Mouse (Mus musculus): ENCODE data around the gene Med27. TPM values are rescaled to one million over a fixed set of nuclear protein-coding genes. Genes with fewer than 3 reads are reported as not detected.

Gene Med27
- polyA plus RNA-seq, 1 experiment, result 21.4 TPM

GRCm38 (mm10) chr2:29400812-29401211 is 54.2 kb downstream of the Med27 start:
- no peaks in the 10 kb centered on the region for H3K27me3 ChIP-seq (ENCODE audit: control insufficient read depth, insufficient read depth, low read length, poor library complexity, severe bottlenecking)
- no peak for TF ChIP-seq CTCF (IDR thresholded peaks at IDR 0.05; ENCODE audit: low read depth, low read length)
- no peak for TF ChIP-seq EP300 (IDR thresholded peaks at IDR 0.05; ENCODE audit: insufficient read depth, low read depth, low read length)
- TF ChIP-seq POLR2A (IDR thresholded peaks at IDR 0.05; ENCODE audit: insufficient read depth, low read length), result no peak
- no peaks in the 10 kb centered on the region for H3K4me1 ChIP-seq (ENCODE audit: control insufficient read depth, insufficient read depth, low read length)
- H3K9ac ChIP-seq (ENCODE audit: low read depth, poor library complexity, severe bottlenecking), result no peak overlapping the region
- no peaks in the 10 kb centered on the region for H3K36me3 ChIP-seq (ENCODE audit: control insufficient read depth, insufficient read depth, low read length, poor library complexity, severe bottlenecking)
- H3K4me3 ChIP-seq (ENCODE audit: low read depth, low read length), result no peak overlapping the region
- H3K9me3 ChIP-seq (replicated peaks; ENCODE audit: control insufficient read depth, insufficient read depth, low read length, poor library complexity, severe bottlenecking), result no peaks in the 10 kb centered on the region
- no peak overlapping the region for H3K27ac ChIP-seq (ENCODE audit: insufficient read depth, low read length)

GRCm38 (mm10) chr2:29401868-29402267 is 55.2 kb downstream of the Med27 start:
- Histone ChIP-seq H3K4me1 (ENCODE audit: control insufficient read depth, insufficient read depth, low read length) (no peaks in the 10 kb centered on the region), H3K4me3 (ENCODE audit: low read depth, low read length) (no peak overlapping the region), H3K36me3 (ENCODE audit: control insufficient read depth, insufficient read depth, low read length, poor library complexity, severe bottlenecking) (no peaks in the 10 kb centered on the region), H3K9me3 (replicated peaks; ENCODE audit: control insufficient read depth, insufficient read depth, low read length, poor library complexity, severe bottlenecking) (no peaks in the 10 kb centered on the region), H3K9ac (ENCODE audit: low read depth, poor library complexity, severe bottlenecking) (no peak overlapping the region), H3K27me3 (ENCODE audit: control insufficient read depth, insufficient read depth, low read length, poor library complexity, severe bottlenecking) (no peaks in the 10 kb centered on the region), H3K27ac (ENCODE audit: insufficient read depth, low read length) (no peak overlapping the region)
- TF ChIP-seq CTCF (IDR thresholded peaks at IDR 0.05; ENCODE audit: low read depth, low read length) (no peak), EP300 (IDR thresholded peaks at IDR 0.05; ENCODE audit: insufficient read depth, low read depth, low read length) (no peak), POLR2A (IDR thresholded peaks at IDR 0.05; ENCODE audit: insufficient read depth, low read length) (no peak)

GRCm38 (mm10) chr2:29402550-29403076 is 56.0 kb downstream of the Med27 start:
- Histone ChIP-seq H3K36me3 (ENCODE audit: control insufficient read depth, insufficient read depth, low read length, poor library complexity, severe bottlenecking) (no peaks in the 10 kb centered on the region), H3K9ac (ENCODE audit: low read depth, poor library complexity, severe bottlenecking) (no peak overlapping the region), H3K4me3 (ENCODE audit: low read depth, low read length) (no peak overlapping the region), H3K27me3 (ENCODE audit: control insufficient read depth, insufficient read depth, low read length, poor library complexity, severe bottlenecking) (no peaks in the 10 kb centered on the region), H3K9me3 (replicated peaks; ENCODE audit: control insufficient read depth, insufficient read depth, low read length, poor library complexity, severe bottlenecking) (no peaks in the 10 kb centered on the region), H3K27ac (ENCODE audit: insufficient read depth, low read length) (no peak overlapping the region), H3K4me1 (ENCODE audit: control insufficient read depth, insufficient read depth, low read length) (no peaks in the 10 kb centered on the region)
- TF ChIP-seq EP300 (IDR thresholded peaks at IDR 0.05; ENCODE audit: insufficient read depth, low read depth, low read length), result no peak
- TF ChIP-seq CTCF (IDR thresholded peaks at IDR 0.05; ENCODE audit: low read depth, low read length), result no peak
- TF ChIP-seq POLR2A (IDR thresholded peaks at IDR 0.05; ENCODE audit: insufficient read depth, low read length), result no peak

- Histone ChIP-seq H3K36me3 (ENCODE audit: control insufficient read depth, insufficient read depth, low read length, poor library complexity, severe bottlenecking) (no peaks in the 10 kb centered on the region), H3K27ac (ENCODE audit: insufficient read depth, low read length) (no peak overlapping the region), H3K27me3 (ENCODE audit: control insufficient read depth, insufficient read depth, low read length, poor library complexity, severe bottlenecking) (no peaks in the 10 kb centered on the region), H3K4me1 (ENCODE audit: control insufficient read depth, insufficient read depth, low read length) (no peaks in the 10 kb centered on the region), H3K9ac (ENCODE audit: low read depth, poor library complexity, severe bottlenecking) (no peak overlapping the region), H3K9me3 (replicated peaks; ENCODE audit: control insufficient read depth, insufficient read depth, low read length, poor library complexity, severe bottlenecking) (no peaks in the 10 kb centered on the region), H3K4me3 (ENCODE audit: low read depth, low read length) (no peak overlapping the region)
- TF ChIP-seq POLR2A (IDR thresholded peaks at IDR 0.05; ENCODE audit: insufficient read depth, low read length) (no peak), CTCF (IDR thresholded peaks at IDR 0.05; ENCODE audit: low read depth, low read length) (peak; percentile 71), EP300 (IDR thresholded peaks at IDR 0.05; ENCODE audit: insufficient read depth, low read depth, low read length) (no peak)
Observed at GRCm38 (mm10) chr2:29403799-29404530, 57.3 kb downstream of the Med27 start.

GRCm38 (mm10) chr2:29404931-29405330 is 58.3 kb downstream of the Med27 start:
- H3K4me3 ChIP-seq (ENCODE audit: low read depth, low read length), result no peak overlapping the region

GRCm38 (mm10) chr2:29405848-29406247 is 59.2 kb downstream of the Med27 start:
- no peaks in the 10 kb centered on the region for H3K9me3 ChIP-seq (replicated peaks; ENCODE audit: control insufficient read depth, insufficient read depth, low read length, poor library complexity, severe bottlenecking)
- no peaks in the 10 kb centered on the region for H3K27me3 ChIP-seq (ENCODE audit: control insufficient read depth, insufficient read depth, low read length, poor library complexity, severe bottlenecking)
- no peaks in the 10 kb centered on the region for H3K36me3 ChIP-seq (ENCODE audit: control insufficient read depth, insufficient read depth, low read length, poor library complexity, severe bottlenecking)
- no peak overlapping the region for H3K27ac ChIP-seq (ENCODE audit: insufficient read depth, low read length)
- no peak overlapping the region for H3K4me3 ChIP-seq (ENCODE audit: low read depth, low read length)
- no peaks in the 10 kb centered on the region for H3K4me1 ChIP-seq (ENCODE audit: control insufficient read depth, insufficient read depth, low read length)
- TF ChIP-seq EP300 (IDR thresholded peaks at IDR 0.05; ENCODE audit: insufficient read depth, low read depth, low read length) (no peak), CTCF (IDR thresholded peaks at IDR 0.05; ENCODE audit: low read depth, low read length) (no peak), POLR2A (IDR thresholded peaks at IDR 0.05; ENCODE audit: insufficient read depth, low read length) (no peak)
- H3K9ac ChIP-seq (ENCODE audit: low read depth, poor library complexity, severe bottlenecking), result no peak overlapping the region

More at GRCm38 (mm10) chr2:29404931-29405330, 58.3 kb downstream of the Med27 start:
- Histone ChIP-seq H3K9me3 (replicated peaks; ENCODE audit: control insufficient read depth, insufficient read depth, low read length, poor library complexity, severe bottlenecking) (no peaks in the 10 kb centered on the region), H3K27ac (ENCODE audit: insufficient read depth, low read length) (no peak overlapping the region), H3K27me3 (ENCODE audit: control insufficient read depth, insufficient read depth, low read length, poor library complexity, severe bottlenecking) (no peaks in the 10 kb centered on the region), H3K9ac (ENCODE audit: low read depth, poor library complexity, severe bottlenecking) (no peak overlapping the region), H3K36me3 (ENCODE audit: control insufficient read depth, insufficient read depth, low read length, poor library complexity, severe bottlenecking) (no peaks in the 10 kb centered on the region), H3K4me1 (ENCODE audit: control insufficient read depth, insufficient read depth, low read length) (no peaks in the 10 kb centered on the region)
- TF ChIP-seq POLR2A (IDR thresholded peaks at IDR 0.05; ENCODE audit: insufficient read depth, low read length) (no peak), CTCF (IDR thresholded peaks at IDR 0.05; ENCODE audit: low read depth, low read length) (no peak), EP300 (IDR thresholded peaks at IDR 0.05; ENCODE audit: insufficient read depth, low read depth, low read length) (no peak)
